Mouse (Mus musculus) embryo, embryonic 11 days (tissue): ENCODE measurements around the gene Rasl10a.

ENCODE experiments used
- DNase-seq: peaks from one replicate; pipeline ENCODE4 v3.0.0-alpha.2; 2015

The Rasl10a gene

DNA sequence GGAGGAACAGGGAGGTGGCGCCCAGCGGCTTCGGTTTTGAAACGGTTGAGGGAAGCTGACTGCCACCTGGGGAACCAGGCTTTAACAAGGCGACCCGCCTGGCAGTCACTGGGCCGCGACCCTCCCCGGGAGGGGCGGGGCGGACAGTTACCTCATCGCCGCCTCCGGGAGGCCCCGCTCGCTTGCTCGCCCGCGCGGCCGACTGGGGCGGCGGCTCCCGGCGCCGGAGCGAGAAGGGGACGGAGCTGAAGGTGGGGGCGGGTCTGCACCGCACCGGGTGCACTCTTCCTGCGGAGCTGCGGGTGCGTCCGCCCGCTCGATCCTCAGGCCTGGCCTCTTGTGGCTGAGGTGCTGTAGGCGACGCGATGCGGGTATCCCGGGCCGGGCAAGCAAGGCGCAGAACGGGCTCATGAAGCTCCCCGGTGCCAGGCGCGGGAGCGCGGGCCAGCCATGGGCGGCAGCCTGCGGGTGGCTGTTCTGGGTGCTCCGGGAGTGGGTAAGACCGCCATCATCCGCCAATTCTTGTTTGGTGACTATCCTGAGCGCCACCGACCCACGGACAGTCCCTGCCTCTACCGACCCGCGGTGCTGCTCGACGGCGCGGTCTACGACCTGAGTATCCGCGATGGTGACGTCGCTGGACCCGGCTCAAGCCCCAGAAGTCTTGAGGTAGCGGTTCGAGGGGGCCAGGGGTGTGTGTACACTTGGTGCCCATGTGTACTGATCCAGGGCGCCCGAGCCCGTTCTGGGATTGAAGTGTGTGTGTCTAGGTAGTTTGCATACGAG is at the start of gene Rasl10a:
Gene Rasl10a, plus strand, starts transcription at position 273 of the 786 bp plus-strand sequence.
- DNase-seq, result peak; percentile 53

DNA sequence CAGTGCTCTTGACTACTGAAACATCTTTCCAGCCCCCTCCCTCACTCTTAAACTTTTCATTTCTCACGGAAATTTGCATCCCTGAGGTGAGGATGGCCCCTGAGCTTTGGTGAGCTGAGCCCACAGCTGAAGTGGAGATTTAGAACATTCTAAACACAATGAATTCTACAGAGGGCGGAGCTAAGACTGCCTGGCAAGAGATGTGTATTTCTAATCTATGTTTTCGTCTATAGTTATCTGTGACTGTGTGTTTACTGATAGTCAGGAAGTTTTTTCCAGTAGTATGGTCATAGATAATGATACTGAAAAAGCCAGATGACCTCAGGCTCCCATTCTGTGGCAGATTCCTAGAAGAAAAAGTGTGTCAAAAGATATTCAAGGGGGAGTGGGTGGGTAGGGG is 49.1 kb upstream of the Rasl10a start:
- no peak for DNase-seq

DNA sequence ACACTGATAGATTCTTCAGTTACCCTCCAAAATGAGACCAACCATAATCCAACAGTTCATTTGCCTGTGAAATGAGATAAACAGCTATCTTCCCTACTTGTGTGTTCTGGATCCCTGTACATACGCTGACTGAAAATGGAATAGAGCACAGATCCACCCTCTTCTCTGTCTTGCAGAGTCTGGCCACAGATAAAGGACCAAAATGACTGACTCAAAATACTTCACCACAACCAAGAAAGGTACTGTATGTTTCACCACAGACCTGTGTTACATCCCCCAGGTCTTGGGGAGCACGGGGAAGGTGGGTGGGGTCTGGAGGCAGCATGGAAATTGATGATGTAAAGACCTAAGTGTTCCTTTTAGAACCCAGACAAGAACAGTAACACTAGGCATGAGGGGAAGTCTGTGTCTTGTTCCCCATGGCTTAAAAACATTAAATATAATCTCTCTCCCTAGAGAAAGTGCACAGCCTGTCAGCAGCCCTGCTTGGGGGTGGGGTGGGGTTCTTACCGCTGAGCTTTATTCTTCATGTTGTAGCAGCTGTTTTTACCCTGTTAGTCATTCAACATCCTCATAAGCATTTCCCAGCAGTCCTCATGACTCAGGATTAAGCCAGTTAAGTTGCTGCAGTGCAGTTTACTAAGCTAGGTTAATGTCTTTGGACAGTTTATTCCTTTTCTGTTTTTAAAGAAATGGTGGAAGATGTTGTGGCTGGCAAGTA is 48.4 kb upstream of the Rasl10a start:
- DNase-seq, result no peak

DNA sequence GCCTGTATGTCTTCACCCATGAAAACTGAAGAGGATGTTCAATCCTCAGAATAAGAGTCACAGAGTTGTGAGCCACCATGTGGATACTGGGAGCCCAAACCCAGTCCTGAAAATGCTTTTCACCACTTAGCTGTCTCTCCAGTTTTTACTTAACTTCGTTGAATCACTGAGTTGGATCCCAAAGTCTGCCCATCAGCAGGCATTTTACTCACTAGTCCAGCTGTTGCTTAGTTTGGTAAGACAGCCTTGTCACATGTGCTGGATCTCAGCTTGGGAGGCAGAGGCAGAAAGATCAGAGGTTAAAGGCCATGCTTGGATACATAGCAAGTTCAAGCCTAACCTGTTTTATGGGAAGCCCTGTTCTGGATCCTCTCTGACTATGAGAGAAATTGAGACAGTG is 47.7 kb upstream of the Rasl10a start:
- no peak for DNase-seq

DNA sequence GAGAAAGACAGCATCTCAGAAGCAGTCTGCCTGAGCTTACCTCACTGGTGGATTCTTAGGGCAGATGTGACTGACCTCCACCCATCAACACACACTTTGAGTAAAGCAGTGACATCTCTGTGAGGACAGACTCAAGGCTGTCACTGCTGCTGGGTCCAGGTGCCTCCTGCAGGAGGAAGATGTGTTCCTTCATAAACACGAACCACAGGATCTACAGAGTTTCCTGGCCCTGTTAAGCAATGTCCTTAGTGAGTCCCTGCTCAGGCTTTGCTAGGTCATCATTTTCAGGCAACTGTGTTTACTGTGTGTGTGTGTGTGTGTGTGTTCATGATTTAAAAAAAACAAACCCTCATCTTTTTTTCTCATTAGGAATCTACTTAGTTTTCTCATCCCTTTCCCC is 46.4 kb upstream of the Rasl10a start:
- DNase-seq, result no peak

DNA sequence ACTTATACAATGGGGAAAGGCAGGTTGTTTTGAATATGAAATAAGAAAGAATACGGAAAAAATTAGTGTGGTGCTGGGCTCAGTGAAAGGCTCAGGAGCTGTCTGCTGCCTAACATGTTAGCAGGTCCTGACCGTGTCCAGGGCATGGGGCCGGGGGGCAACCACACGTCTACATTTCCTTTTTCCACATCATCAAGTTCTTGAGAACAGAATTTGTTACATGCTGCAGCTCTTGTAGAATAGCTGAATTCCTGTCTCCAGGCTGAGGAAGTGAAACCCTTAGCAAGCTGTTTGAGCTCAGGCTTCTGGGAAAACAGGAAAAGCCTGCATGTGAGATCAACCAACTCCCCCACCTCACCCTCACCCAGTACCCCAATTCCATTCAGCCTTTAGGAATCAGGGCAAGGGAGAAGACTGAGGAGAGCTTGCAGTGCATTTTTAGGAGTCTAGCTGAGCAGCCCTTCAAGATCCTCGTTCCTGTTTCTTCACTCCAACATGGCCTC is 45.7 kb upstream of the Rasl10a start:
- no peak for DNase-seq

DNA sequence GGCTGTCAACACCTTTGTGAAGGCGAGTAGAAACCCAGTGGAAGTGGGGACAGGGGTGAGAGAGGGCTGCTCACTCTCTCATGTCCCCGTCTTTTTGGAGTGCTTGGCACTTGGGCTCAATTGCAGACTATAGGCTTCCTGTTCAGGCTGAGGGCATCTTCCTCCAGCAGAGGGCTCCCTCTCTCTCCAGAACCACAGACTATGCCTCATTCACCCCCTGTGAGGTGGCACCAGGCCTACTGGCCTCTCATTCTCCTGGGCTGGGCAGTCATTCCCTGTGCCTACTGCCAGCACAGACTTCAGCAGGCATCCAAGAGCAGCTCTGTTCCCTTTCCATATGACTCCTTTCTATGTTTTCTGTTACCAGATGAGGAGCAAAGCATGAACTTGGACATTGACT is 42.2 kb upstream of the Rasl10a start:
- DNase-seq, result peak; percentile 30

DNA sequence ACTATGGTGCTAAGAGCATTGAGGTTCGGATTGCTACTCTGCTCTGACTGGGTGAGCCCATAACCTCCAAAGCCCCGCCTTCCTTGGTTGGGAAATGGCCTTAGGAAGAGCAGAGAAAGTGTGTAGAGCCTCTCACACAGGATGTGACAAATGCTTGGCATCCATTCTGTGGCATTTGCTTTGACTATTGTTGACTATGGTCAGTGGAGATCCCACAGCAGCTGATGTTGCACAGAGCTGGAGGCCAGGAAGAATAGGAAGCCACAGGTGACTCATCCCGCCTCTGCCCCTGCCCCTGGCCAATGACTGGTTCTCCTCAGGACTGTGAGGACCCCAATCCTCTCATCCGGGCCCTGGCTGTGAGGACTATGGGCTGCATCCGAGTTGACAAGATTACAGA is 41.6 kb upstream of the Rasl10a start:
- DNase-seq, result no peak

DNA sequence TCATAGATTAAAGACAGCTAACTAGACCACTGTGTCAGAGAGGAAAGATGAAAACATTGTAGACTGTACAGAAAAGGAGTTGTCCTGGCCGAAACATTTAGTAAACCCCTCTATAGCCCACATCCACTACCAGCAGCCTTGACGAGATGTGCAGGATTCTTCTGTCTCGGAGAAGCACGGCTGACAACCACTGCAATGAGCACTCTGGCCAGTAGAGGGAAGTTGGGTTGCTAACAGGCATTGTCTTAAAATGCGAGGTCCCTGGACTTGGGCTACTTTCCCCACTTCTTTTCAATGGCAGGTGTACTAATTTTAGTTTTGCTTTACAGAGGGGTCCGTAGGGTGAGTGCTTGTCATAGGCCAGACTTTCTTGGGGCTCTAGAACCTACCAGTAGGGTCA is 40.4 kb upstream of the Rasl10a start:
- DNase-seq, result no peak

DNA sequence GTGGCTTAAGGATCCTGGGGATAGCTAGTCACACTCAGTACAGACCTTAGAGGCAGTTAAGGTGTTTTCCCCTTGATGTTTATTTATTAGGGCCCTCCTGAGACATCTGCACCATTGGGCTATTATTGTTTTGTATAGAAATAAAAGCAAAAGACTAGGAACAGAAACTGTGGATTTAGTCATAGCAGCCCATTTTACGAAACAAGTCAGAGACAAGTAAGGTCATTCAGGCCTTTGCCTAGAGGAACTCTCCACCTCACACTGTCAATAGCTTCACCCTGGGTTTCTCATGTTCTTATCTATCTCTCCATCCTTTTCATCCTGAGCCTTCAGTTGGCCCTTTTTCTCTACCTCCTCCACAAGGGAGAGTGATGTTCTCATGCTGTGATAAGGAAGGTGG is 32.8 kb upstream of the Rasl10a start:
- DNase-seq, result no peak

DNA sequence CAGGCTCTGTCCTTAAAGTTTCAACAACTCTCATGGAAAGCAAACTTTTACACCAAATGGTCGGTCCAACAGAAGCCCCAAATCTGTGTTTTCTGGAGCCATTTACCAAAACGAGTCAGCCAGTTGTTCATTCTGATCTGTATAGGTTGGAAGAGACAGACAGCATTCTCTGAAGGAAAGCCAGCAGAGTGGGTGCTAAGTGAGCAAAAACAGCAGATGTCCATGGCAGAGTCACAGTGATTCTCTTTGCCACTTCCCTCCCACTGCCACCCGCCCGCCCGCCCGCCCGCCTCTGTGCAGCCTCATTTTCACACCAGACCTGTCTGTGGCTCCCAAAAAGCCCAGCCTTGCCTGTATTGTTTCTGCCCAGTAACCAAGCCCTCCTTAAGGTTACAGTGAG is 29.7 kb upstream of the Rasl10a start:
- DNase-seq, result no peak

DNA sequence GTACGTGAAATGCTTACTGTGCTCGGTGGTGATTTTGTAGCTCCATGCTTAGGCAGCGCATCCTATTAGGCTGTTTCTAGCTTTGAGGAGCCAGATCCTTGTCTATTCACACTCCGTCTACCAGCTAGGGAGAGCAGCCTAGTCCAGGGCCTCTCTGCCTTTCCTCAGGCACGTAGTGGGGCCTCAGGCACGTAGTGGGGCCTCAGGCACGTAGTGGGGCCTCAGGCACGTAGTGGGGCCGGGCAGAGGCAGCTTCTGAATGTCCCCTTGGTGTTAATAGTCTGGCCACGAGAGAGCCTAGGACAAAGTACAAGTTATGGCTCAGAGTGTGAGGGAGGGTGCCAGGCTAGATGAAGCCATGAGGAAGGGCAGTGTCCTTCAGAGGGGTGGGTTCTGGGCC is 25.2 kb upstream of the Rasl10a start:
- no peak for DNase-seq

DNA sequence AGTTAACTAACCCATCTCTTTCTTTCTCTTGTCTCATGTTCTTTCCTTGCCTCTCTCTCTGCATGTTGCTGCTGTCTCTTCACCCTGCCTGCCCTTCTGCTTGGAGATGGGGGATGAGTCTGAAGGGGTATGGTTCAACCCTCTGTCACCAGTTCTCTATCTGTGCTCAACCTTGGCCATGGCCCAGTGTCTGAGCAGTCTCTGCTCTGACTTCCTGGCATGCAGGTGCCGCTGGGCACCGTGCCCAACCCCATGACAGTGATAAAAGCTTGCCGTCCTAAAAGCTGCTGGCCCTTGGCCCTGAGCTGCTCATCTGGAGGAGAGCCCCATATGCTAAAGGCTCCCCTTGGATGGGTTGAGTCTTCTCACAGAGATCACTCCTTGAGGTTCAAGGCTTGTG is 24.8 kb upstream of the Rasl10a start:
- DNase-seq, result no peak

DNA sequence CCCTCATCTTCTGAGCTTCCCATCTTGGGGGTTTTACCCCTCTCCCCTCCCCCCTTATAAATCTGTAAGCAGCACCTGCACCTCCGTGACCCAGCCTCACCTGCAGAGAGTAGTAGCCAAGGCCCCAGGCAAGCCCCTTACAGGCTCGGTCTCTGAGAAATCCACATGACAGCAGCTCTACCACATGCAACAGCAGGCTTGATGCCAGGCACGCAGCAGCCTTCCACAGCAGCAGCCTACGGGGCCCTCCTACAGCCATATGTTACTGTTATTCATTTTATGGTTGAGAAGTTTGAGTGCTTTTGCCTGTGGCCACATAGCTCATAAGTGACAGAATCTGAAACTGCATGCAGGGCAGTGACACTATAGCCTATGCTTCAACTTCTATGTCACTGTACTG is 22.5 kb upstream of the Rasl10a start:
- DNase-seq, result no peak

DNA sequence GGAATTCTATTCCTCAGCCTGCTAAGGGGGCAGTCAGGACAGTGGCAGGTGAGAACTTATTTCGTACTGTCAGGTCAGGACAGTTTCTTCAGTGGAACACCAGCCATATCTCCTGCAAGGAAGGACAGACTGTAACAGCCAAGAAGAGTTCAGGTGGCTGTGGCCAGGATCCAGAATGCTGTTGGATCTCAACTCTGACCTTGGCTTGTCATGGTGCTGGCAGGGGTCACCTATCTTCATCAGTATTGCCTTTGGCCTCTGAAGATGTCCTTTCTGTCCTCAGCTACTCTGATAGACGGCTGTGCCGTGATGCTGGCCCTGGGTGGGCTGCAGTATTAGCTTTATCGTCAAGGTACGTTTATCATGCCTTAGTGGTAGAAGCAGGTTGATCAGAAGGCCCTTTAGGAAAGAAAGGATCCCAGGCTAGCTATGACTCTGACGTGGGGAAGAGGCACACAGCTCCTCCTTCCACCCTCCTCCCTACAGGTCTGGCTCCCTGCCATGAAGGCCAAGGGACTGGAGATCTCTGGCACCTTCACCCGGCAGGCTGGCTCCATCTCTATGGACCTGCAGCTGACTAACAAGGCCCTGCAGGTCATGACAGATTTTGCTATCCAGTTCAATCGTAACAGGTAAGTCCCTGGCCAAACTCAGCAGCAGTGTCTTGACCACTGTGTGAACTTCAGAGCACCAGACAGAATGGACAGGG is 20.6 kb upstream of the Rasl10a start:
- DNase-seq, result no peak

DNA sequence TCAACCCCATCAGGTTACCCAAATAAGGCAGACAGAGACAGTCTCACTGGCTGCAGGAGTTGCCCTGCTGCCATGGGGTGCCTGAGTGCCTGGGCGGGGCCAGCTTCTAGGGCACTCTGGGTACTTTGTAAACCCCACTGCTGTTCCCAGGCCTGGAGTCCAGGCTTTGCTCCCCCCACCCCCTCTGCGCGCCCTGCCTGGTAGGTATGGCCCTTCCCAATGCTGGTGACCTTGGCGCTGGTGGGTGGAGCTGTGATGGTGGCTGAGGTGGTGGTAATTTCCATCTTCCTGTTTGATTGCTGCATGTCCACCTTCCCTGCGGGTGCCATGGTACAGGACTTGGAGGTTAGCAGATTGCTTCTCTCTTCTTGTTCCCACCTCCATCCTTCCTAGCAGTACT is 17.3 kb upstream of the Rasl10a start:
- no peak for DNase-seq

DNA sequence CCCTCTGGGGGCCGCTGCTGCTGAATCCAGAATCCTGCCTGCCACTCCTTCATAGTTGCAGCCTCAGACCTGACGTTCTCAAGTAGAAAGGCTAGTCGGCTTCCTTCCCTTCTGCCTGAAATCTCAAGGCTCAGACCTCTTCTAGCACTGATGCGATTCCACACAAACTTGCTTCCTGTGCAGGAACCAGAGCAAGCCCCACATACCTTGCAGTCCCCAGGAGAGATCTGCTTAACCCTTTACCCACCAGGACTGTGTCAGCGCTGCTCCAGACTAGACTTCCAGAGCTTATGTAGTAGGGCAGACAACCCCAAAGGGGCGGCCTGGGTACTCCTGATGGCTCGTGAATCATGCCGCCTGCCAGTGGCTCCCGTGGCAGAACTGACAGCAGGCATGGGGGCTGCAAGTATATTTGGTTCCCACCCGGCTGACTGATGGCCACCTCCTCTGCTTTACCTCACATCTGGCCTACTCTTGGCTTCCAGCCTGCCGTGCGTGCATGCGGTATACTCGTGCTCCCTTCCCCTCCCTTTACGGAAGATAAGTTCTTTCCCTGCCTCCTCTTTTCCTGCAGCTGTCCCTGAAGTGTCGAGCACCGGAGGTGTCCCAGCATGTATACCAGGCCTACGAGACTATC is 16.7 kb upstream of the Rasl10a start:
- no peak for DNase-seq

DNA sequence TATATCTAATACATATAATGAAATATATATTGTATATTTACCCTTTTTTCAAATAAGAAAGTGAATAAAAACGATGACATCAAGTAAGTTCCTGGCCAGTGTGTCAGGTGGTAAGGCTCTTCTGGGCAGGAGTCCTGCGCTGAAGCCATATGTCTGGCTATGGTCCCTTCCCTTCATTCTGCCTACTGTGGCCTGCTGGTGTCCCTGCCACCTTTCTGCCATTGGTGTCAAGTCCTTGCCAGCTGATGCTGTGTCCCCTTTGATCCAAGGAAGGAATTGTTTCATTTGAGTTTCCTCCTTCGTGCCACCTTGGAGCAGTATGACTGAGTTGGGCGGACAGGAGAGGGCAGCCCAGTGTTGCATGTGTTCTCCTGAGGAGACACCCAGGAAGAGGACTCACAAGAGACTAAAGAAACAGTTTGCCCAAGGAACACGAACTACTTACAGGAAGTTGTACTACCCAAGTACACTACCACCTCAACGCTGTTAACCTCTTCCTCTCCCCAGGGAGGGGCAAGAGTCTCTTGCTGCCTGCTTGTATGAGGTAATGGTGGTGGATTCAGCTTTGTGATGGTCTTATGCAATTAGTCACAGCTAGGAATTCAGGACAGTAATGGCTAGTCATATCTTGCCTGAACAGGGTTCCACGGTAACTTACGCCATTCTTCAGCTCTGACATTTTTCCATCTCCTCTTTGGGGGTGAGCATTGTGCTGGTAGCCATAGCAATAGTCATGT is 15.1 kb upstream of the Rasl10a start:
- no peak for DNase-seq

DNA sequence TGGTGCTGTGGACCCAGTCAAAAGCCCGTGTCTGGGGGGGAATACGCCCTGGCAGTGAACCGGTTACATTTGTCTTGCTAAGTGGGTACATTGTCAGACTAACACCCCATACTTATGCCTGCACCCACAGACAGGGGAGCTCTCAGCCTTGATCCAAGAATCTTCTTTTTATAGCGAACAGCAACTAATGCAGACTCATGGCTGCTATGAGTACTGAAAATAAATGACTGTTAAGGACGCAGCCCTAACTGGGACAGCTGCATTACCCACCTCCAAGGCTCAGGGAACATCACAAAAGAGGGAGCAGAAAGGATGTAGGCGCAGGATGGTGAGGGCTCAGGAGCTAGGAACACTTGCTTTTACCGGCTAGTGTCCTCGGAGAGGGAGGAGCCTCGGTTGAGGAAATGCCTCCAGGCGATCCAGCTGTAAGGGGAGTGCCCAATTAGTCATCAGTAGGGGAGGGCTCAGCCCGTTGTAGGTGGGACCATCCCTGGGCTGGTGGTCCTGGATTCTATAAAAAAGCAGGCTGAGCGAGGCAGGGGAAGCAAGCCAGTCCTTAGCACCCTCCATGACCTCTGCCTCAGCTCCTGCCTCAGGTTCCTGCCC is 11.5 kb upstream of the Rasl10a start:
- no peak for DNase-seq

DNA sequence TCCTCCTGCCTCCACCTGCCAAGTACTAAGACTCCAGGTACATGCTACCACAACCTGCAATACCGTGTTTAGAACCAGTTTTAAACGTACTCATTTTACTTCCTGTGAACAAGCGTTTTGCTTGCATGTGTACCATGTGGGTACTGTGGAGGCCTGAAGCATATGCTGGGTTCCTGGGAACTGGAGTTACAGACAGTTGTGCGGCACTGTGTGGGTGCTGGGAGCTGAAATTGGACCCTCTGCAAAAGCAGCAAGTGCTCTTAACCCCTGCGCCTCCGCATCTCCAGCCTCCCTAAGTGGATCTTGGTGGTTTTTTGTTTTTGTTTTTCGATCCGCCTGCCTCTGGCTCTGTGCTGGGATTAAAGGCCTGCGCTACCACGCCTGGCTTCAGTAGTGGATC is 6.3 kb upstream of the Rasl10a start:
- no peak for DNase-seq

DNA sequence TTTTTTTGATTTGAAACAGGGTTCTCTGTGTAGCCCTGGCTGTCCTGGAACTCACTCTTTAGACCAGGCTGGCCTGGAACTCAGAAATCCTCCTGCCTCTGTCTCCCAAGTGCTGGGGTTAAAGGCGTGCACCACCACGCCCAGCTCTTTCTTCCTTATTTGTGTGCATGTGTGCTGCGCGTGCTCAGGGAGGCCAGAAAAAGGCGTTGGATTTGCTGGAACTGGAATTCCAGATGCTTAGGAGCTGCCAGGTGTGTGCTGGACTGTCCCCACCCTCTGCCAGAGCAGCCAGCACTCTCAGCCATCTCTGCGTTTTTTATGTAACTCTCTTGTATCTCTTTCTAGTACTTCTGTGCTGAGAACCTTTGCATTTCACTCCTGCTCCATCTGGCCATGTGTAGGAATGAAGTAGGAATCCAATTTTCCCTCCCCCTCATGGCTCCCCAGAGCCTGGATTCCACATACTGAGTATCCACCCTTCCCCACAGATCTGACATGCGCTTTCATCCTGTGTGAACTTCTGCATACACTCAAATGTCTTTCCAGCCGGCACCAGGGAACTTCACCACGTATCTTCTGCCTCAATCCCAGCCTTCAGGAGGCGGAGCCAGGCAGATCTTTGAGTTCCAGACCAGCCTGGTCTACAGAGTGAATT is 5.6 kb upstream of the Rasl10a start:
- no peak for DNase-seq

DNA sequence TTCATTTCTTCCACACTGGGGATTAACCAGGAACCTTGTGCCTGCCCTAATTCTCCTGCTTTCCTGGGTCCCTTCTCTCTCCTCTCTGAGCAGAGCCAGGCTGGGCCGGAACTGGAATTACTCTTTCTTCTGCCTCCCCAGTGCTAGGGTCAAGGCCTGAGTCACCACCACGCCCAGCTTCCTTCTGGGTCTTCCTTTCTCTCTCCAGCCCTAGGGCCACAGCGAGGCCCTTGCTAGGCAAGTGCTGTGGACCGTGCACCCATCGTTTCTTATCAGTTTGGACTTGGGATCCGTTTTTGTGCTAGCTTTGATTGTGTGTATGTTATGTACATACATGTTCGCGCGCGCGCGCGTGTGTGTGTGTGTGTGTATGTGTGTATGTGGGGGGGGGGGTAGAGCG is 3.8 kb upstream of the Rasl10a start:
- DNase-seq, result no peak
